Mouse (Mus musculus): Measurements from ENCODE around the gene Idua. TPM values are rescaled to one million over a fixed set of nuclear protein-coding genes. Genes with fewer than 3 reads are reported as not detected.

The Idua gene
- total and polyA plus RNA-seq, 3 experiments, result 1.5 to 9.5 TPM; not detected in 1

GRCm38 (mm10) chr5:108675251-108675816, 15.2 kb downstream of the Idua start, which contains the start of gene Slc26a1 (continued):
- peak; percentile 91 for TF ChIP-seq ETS1 (IDR thresholded peaks at IDR 0.05; ENCODE audit: low read depth, low read length)
- TF ChIP-seq SMC3 (IDR thresholded peaks at IDR 0.05; ENCODE audit: low read depth, low read length), result no peak
- no peak for TF ChIP-seq ZC3H11A (IDR thresholded peaks at IDR 0.05; ENCODE audit: low read depth, low read length)

DNA sequence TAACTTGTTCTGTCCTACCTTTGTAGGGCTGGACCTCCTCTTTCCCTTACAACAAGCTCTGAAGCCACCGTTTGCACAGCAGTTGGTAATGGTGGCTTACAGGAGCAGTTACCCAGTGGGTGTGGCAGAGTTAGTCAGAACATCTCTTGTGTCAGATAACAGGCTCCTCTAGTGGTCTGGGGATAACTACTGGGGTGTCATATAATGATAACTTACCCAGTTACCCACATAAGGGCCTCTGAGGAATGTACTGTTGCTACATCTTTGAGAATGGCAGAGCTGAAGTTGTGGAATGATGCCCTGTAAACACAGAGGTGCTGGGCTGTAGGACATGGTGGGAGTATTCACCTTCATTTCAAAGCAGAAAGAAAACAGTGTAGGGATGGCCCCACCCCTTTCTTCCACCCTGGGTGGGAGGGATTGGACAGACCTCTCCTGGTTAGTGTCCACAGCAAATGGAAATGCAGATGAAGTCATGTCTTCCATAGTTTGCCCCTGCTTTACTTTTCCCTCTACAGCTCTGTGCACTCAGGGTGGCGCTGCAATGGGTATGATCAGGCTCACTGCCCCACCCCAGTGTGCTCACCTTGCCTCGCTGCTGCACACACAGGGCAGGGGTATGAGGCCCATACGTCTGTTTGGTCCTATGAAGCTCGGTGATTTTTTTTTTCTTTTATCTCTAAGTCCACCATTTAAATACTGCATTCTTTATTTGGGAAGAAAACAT, 16.8 kb downstream of the Idua start:
- Histone ChIP-seq H3K9me3 (replicated peaks; ENCODE audit: insufficient read depth, low read length) (no peaks in the 10 kb centered on the region), H3K79me2 (ENCODE audit: control insufficient read depth, insufficient read depth, low read length, poor library complexity) (peaks cover 33% of the 10 kb centered on the region), H3K4me1 (ENCODE audit: control insufficient read depth in 1 of 2, insufficient read depth in 2 of 2, low read length in 2 of 2) (peaks cover 11 to 52% of the 10 kb centered on the region in 2 experiments; a peak in 3 of 4 replicates), H3K27me3 (ENCODE audit: control insufficient read depth in 1 of 2, insufficient read depth in 2 of 2, low read length in 2 of 2) (no peaks in the 10 kb centered on the region), H3K36me3 (ENCODE audit: control insufficient read depth in 1 of 2, insufficient read depth in 2 of 2, low read length in 2 of 2) (peaks cover 2 to 36% of the 10 kb centered on the region in 2 experiments; a peak in 3 of 4 replicates), H3K27ac (ENCODE audit: control insufficient read depth, low read depth, low read length) (peak overlapping the region; percentile 96), H3K4me3 (ENCODE audit: control insufficient read depth in 1 of 2, insufficient read depth in 1 of 2, low read depth in 2 of 2, low read length in 2 of 2) (peak overlapping the region; percentile 58 to 61), H3K9ac (ENCODE audit: control insufficient read depth, low read depth, low read length, poor library complexity, severe bottlenecking) (peak overlapping the region; percentile 75)
- peak; percentile 92 for DNase-seq (ENCODE audit: low read depth, low spot score)
- TF ChIP-seq NELFE (IDR thresholded peaks at IDR 0.05; ENCODE audit: low read depth, low read length), result peak; percentile 62; the same call in 1 of the 2 replicates
- peak; percentile 66 for TF ChIP-seq POLR2AphosphoS2 (IDR thresholded peaks at IDR 0.05; ENCODE audit: low read length)
- TF ChIP-seq MAZ (IDR thresholded peaks at IDR 0.05; ENCODE audit: low read depth, low read length), result no peak; the same call in 1 of the 2 replicates
- TF ChIP-seq RAD21 (IDR thresholded peaks at IDR 0.05; ENCODE audit: low read depth, low read length), result no peak
- TF ChIP-seq MYC (IDR thresholded peaks at IDR 0.05; ENCODE audit: low read depth, low read length), result no peak
- peak; percentile 28; the same call in 1 of the 2 replicates for TF ChIP-seq CHD1 (IDR thresholded peaks at IDR 0.05; ENCODE audit: low read depth, low read length)
- TF ChIP-seq TAL1 (IDR thresholded peaks at IDR 0.05; ENCODE audit: low read length), result peak; percentile 64
- TF ChIP-seq ZMIZ1 (IDR thresholded peaks at IDR 0.05; ENCODE audit: low read depth, low read length), result peak; percentile 60
- TF ChIP-seq ETS1 (IDR thresholded peaks at IDR 0.05; ENCODE audit: low read depth, low read length), result peak; percentile 85
- TF ChIP-seq EP300 (IDR thresholded peaks at IDR 0.05; ENCODE audit: low read depth in 1 of 2, low read length in 2 of 2), result peak; percentile 92 to 98
- peak; percentile 92 for TF ChIP-seq TCF12 (IDR thresholded peaks at IDR 0.05; ENCODE audit: low read depth, low read length)
- peak; percentile 30 to 83; a peak in 2 of 4 replicates for TF ChIP-seq POLR2A (IDR thresholded peaks at IDR 0.05; ENCODE audit: control insufficient read depth in 1 of 2, insufficient read depth in 1 of 2, low read depth in 1 of 2, low read length in 2 of 2, poor library complexity in 1 of 2)
- TF ChIP-seq SIN3A (IDR thresholded peaks at IDR 0.05; ENCODE audit: low read length), result peak; percentile 92
- 0 out of 2 replicates have a peak, but pooled peaks have one; percentile 33 for TF ChIP-seq JUND (IDR thresholded peaks at IDR 0.05; ENCODE audit: low read depth, low read length)
- peak; percentile 99 for TF ChIP-seq MYB (IDR thresholded peaks at IDR 0.05; ENCODE audit: low read depth, low read length)
- peak; percentile 21; the same call in 1 of the 2 replicates for TF ChIP-seq MXI1 (IDR thresholded peaks at IDR 0.05; ENCODE audit: low read depth, low read length)
- TF ChIP-seq MEF2A (IDR thresholded peaks at IDR 0.05; ENCODE audit: extremely low read depth, insufficient replicate concordance, low read depth, low read length, poor library complexity, severe bottlenecking), result no peak
- no peak for TF ChIP-seq HCFC1 (IDR thresholded peaks at IDR 0.05; ENCODE audit: low read depth, low read length)
- peak; percentile 93 for TF ChIP-seq TBP (IDR thresholded peaks at IDR 0.05; ENCODE audit: low read depth, low read length)
- peak; percentile 60 for TF ChIP-seq ZNF384 (IDR thresholded peaks at IDR 0.05; ENCODE audit: low read depth, low read length)
- peak; percentile 35; the same call in 1 of the 2 replicates for TF ChIP-seq RCOR1 (IDR thresholded peaks at IDR 0.05; ENCODE audit: low read depth, low read length)
- peak; percentile 92 for TF ChIP-seq GATA1 (IDR thresholded peaks at IDR 0.05; ENCODE audit: low read depth, low read length)

Data from MEL (cell line).